Comparison of ENCODE assay signal across 12 mouse cellular contexts in the genomic region with DNA sequence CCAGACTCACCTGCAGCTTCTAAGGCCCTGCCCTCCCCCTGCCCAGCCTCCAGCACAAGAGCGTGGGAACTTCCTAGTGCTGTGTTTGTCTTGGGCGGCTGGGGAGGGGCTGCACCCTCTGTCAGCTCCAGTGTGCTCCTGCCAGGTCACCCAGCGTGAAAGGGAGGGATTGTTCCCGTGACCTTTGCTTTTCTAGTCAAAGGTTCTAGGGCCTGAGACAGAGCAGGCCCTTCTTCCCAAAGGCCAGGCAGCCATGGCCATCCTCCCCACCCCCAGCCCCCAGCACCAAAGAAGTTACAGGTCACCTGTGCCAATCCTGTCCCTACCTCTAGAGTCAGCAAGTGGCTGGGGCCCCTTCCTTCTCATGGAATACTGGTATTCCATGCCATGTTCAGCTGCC.
DNase-seq lines count a peak whose midpoint lies in the region; ATAC-seq and TF ChIP-seq lines count a peak whose summit lies in the region.
"Had no signal": no experiment of that assay in that cellular context is flagged by ENCODE, and none has a peak within 500 bp of the region (broad histone marks: within the 10 kb centered on the region; RNA-seq: fewer than 3 reads in every experiment).

No protein-coding gene starts in this region.

- H3K4me2 ChIP-seq in liver, embryonic 12.5 days = no peak overlapping the region
- no peak overlapping the region for H3K4me2 ChIP-seq in liver, embryonic 11.5 days
- H3K4me2 ChIP-seq in liver, embryonic 13.5 days = no peak overlapping the region
- H3K4me2 ChIP-seq: hindbrain, embryonic 14.5 days had no signal

- H3K36me3 ChIP-seq in liver, embryonic 12.5 days = no peaks in the 10 kb centered on the region
- H3K36me3 ChIP-seq in liver, embryonic 11.5 days (ENCODE audit: control insufficient read depth, insufficient read depth, low read length) = no peaks in the 10 kb centered on the region
- no peaks in the 10 kb centered on the region for H3K36me3 ChIP-seq in kidney, adult 2 months (ENCODE audit: control insufficient read depth, insufficient read depth, low read length)
- H3K36me3 ChIP-seq in liver, embryonic 13.5 days = no peaks in the 10 kb centered on the region

- TF ChIP-seq POLR2A in kidney, adult 2 months (IDR thresholded peaks at IDR 0.05; ENCODE audit: low read depth, low read length) = no peak

- 63% methylated on average over 4 of the region's 4 CpGs for WGBS in liver, embryonic 12.5 days (ENCODE audit: insufficient replicate concordance)
- 55% methylated on average over 4 of the region's 4 CpGs for WGBS in liver, embryonic 11.5 days
- 57% methylated on average over 4 of the region's 4 CpGs for WGBS in kidney, adult 2 months
- WGBS in liver, embryonic 13.5 days (ENCODE audit: insufficient replicate concordance) = 60% methylated on average over 4 of the region's 4 CpGs

- H3K9me3 ChIP-seq in liver, embryonic 12.5 days (replicated peaks) = no peaks in the 10 kb centered on the region
- H3K9me3 ChIP-seq in liver, embryonic 11.5 days (ENCODE audit: control insufficient read depth, low read length) = no peaks in the 10 kb centered on the region
- H3K9me3 ChIP-seq in liver, embryonic 13.5 days (replicated peaks) = no peaks in the 10 kb centered on the region

- H3K4me1 ChIP-seq in liver, embryonic 12.5 days = peaks cover 18% of the 10 kb centered on the region
- H3K4me1 ChIP-seq in liver, embryonic 11.5 days (replicated peaks; ENCODE audit: control insufficient read depth, insufficient read depth, low read length) = peaks cover 10% of the 10 kb centered on the region
- peaks cover 27% of the 10 kb centered on the region for H3K4me1 ChIP-seq in kidney, adult 2 months (ENCODE audit: control insufficient read depth, insufficient read depth, low read length)
- H3K4me1 ChIP-seq in liver, embryonic 13.5 days (replicated peaks) = peaks cover 11% of the 10 kb centered on the region

- H3K27ac ChIP-seq in liver, embryonic 12.5 days = no peak overlapping the region
- H3K27ac ChIP-seq in liver, embryonic 11.5 days (ENCODE audit: low read depth, low read length) = no peak overlapping the region
- H3K27ac ChIP-seq in kidney, adult 2 months (ENCODE audit: insufficient read depth, low read depth, low read length) = peak overlapping the region; percentile 91
- H3K27ac ChIP-seq in liver, embryonic 13.5 days = no peak overlapping the region
- H3K27ac ChIP-seq: hindbrain, embryonic 14.5 days had no signal

- 0 out of 2 replicates have a peak, but pooled peaks have one; percentile 48 for ATAC-seq in liver, embryonic 12.5 days
- ATAC-seq in liver, embryonic 11.5 days (replicated peaks; ENCODE audit: low FRiP score) = no peak
- peak; percentile 53 for ATAC-seq in liver, embryonic 13.5 days (ENCODE audit: low read depth)
- no peak for ATAC-seq in megakaryocyte, adult 5-6 weeks (ENCODE audit: poor library complexity, severe bottlenecking)
- no peak for ATAC-seq in erythroid progenitor cell, adult 5-6 weeks (replicated peaks; ENCODE audit: low FRiP score, poor library complexity, severe bottlenecking)

- H3K9ac ChIP-seq in liver, embryonic 12.5 days = no peak overlapping the region
- H3K9ac ChIP-seq in liver, embryonic 11.5 days (ENCODE audit: low read depth, low read length) = no peak overlapping the region
- H3K9ac ChIP-seq in liver, embryonic 13.5 days = no peak overlapping the region
- H3K9ac ChIP-seq: hindbrain, embryonic 14.5 days had no signal

- no peaks in the 10 kb centered on the region for H3K27me3 ChIP-seq in liver, embryonic 12.5 days (replicated peaks)
- no peaks in the 10 kb centered on the region for H3K27me3 ChIP-seq in liver, embryonic 11.5 days (replicated peaks; ENCODE audit: control insufficient read depth, insufficient read depth, low read length)
- no peaks in the 10 kb centered on the region for H3K27me3 ChIP-seq in kidney, adult 2 months (replicated peaks; ENCODE audit: control insufficient read depth, insufficient read depth, low read length)
- H3K27me3 ChIP-seq in liver, embryonic 13.5 days = no peaks in the 10 kb centered on the region

- no peak for TF ChIP-seq CTCF in kidney, adult 2 months (conservative IDR thresholded peaks at IDR 0.05; ENCODE audit: insufficient read depth, insufficient read length, low read depth, low read length)

- no peak overlapping the region for H3K4me3 ChIP-seq in liver, embryonic 12.5 days
- no peak overlapping the region for H3K4me3 ChIP-seq in liver, embryonic 11.5 days (ENCODE audit: low read depth, low read length)
- no peak overlapping the region for H3K4me3 ChIP-seq in kidney, adult 2 months (ENCODE audit: insufficient read depth, low read depth, low read length)
- no peak overlapping the region for H3K4me3 ChIP-seq in liver, embryonic 13.5 days (replicated peaks)

- DNase-seq in liver, embryonic 11.5 days (ENCODE audit: low spot score) = no peak
- peak; percentile 45 for DNase-seq in embryo, embryonic 9.5 days (ENCODE audit: extremely low spot score)
- peak; percentile 94 for DNase-seq in kidney, adult 2 months
- DNase-seq in liver, embryonic 13.5 days = no peak
- DNase-seq in gastrocnemius, postnatal 14 days = no peak
- DNase-seq: cerebellum, postnatal 25 days; gastrocnemius, postnatal 25 days; right cerebral cortex, postnatal 14 days had no signal

- intact Hi-C loops in gastrocnemius, postnatal 14 days (cut with DNase I; ENCODE audit: low total_unique reads) = no loop called here

Comparison
In these comparisons a context has a peak if more than half of its experiments do, and no peak if none do; other contexts are left out.
1. ATAC-seq: peak in liver, embryonic 12.5 days (single experiment) and liver, embryonic 13.5 days (single experiment); none in liver, embryonic 11.5 days (single experiment), megakaryocyte, adult 5-6 weeks (single experiment) and erythroid progenitor cell, adult 5-6 weeks (single experiment).
2. DNase-seq: peak in embryo, embryonic 9.5 days (single experiment) and kidney, adult 2 months (single experiment); none in liver, embryonic 11.5 days (single experiment), liver, embryonic 13.5 days (single experiment) and gastrocnemius, postnatal 14 days (single experiment).